Mouse (Mus musculus) heart, embryonic 14.5 days (tissue): ENCODE results near the gene Plekhn1. TPM values are rescaled to one million over a fixed set of nuclear protein-coding genes. Genes with fewer than 3 reads are reported as not detected.

Source experiments
- ATAC-seq: fragments of 200-750 bp; cut with Nextera tagmentation; 2 replicates; pipeline ENCODE4 v1.8.0; 2017; ENCODE audit warnings: low read depth, moderate TSS enrichment; ENCODE audit not compliant: insufficient number of reproducible peaks, insufficient read depth, low FRiP score
- H3K27ac ChIP-seq, 2 experiments: fragments of 200-500 bp in 1 of 2; fragments of 300-500 bp in 1 of 2; sonication (generic) in 1 of 2; replicated peaks in 1 of 2; 2 replicates each; pipeline ENCODE4 v1.5.1; 2012 to 2014; ENCODE audit warnings: low read depth in 2 of 2, low read length in 2 of 2, control low read depth in 1 of 2, mild to moderate bottlenecking in 1 of 2, mixed read lengths in 1 of 2; ENCODE audit not compliant: control insufficient read depth in 1 of 2, insufficient read depth in 1 of 2
- H3K27me3 ChIP-seq: fragments of 300-500 bp; sonication (generic); 2 replicates; pipeline ENCODE4 v1.6.1; 2014; ENCODE audit warnings: mild to moderate bottlenecking, low read length, control low read depth; ENCODE audit not compliant: control insufficient read depth, insufficient read depth
- H3K36me3 ChIP-seq: fragments of 300-500 bp; sonication (generic); 2 replicates; pipeline ENCODE4 v1.6.1; 2014; ENCODE audit warnings: mild to moderate bottlenecking, control low read depth, low read length, mixed read lengths; ENCODE audit not compliant: control insufficient read depth, insufficient read depth
- H3K4me1 ChIP-seq, 2 experiments: fragments of 200-500 bp in 1 of 2; fragments of 300-500 bp in 1 of 2; sonication (generic) in 1 of 2; 2 replicates each; pipeline ENCODE4 v1.6.1; 2012 to 2014; ENCODE audit warnings: low read length in 2 of 2, control low read depth in 1 of 2, mixed read lengths in 1 of 2; ENCODE audit not compliant: control insufficient read depth in 2 of 2, insufficient read depth in 2 of 2
- H3K4me2 ChIP-seq: fragments of 300-500 bp; sonication (generic); 2 replicates; pipeline ENCODE4 v1.6.1; 2014; ENCODE audit warnings: mild to moderate bottlenecking, low read length
- H3K4me3 ChIP-seq, 2 experiments: fragments of 200-500 bp in 1 of 2; fragments of 300-500 bp in 1 of 2; sonication (generic) in 1 of 2; 2 replicates each; pipeline ENCODE4 v1.5.1; 2012 to 2014; ENCODE audit warnings: low read length in 2 of 2, mild to moderate bottlenecking in 2 of 2, control low read depth in 1 of 2, low read depth in 1 of 2, moderate library complexity in 1 of 2; ENCODE audit not compliant: control insufficient read depth in 1 of 2, insufficient read depth in 1 of 2
- H3K9ac ChIP-seq: fragments of 300-500 bp; sonication (generic); 2 replicates; pipeline ENCODE4 v1.6.1; 2014; ENCODE audit warnings: mild to moderate bottlenecking, low read length
- H3K9me3 ChIP-seq: fragments of 300-500 bp; sonication (generic); 2 replicates; pipeline ENCODE4 v1.6.1; 2016; ENCODE audit warnings: low read length, control low read depth; ENCODE audit not compliant: control insufficient read depth
- WGBS: fragments of 180-500 bp; shearing (Covaris S2); extraction: QIAGEN DNeasy Blood & Tissue Kit; methylation state at CpG from one replicate; pipeline ENCODE4 v1.1.7; 2014; 5-methylcytosine and 5-hydroxymethylcytosine counted together
- polyA plus RNA-seq: library from polyadenylated mRNA; unstranded; fragments of >200 nt; fragmentation: Nextera tagmentation; extraction: Ambion mirVana; gene quantifications from 2 replicates; pipeline ENCODE4 v1.2.1, GENCODE M21; 2014

Plekhn1 gene
- polyA plus RNA-seq: 13.5 and 15.3 TPM in 2 replicates

- H3K36me3 ChIP-seq: peaks cover 59% of the 10 kb centered on the region
- H3K4me3 ChIP-seq: peak within 1 kb of the TSS; percentile 65 to 99
- peak within 1 kb of the TSS; percentile 90 for H3K4me2 ChIP-seq
- peak; percentile 8; the same call in 1 of the 2 replicates for ATAC-seq
- H3K27me3 ChIP-seq: no peaks in the 10 kb centered on the region
- WGBS: 2% methylated on average over 30 of the region's 48 CpGs
- H3K9me3 ChIP-seq: no peaks in the 10 kb centered on the region
- H3K9ac ChIP-seq: peak within 1 kb of the TSS; percentile 81
- H3K27ac ChIP-seq: peak within 1 kb of the TSS; percentile 17 to 88; a peak in 2 of 4 replicates
- H3K4me1 ChIP-seq: peaks cover 5 to 9% of the 10 kb centered on the region in 2 experiments; a peak in 3 of 4 replicates
These were observed at the start of gene Plekhn1 for GRCm38 (mm10) chr4:156234701-156235213. Plekhn1 (minus strand) TSS chr4:156234857.

GRCm38 (mm10) chr4:156255078-156255839, 20.6 kb upstream of the Plekhn1 start, which contains the start of gene Samd11:
Samd11 (minus strand) TSS chr4:156255657.
- 6% methylated on average over 26 of the region's 26 CpGs for WGBS
- Histone ChIP-seq H3K27me3 (peaks cover 32% of the 10 kb centered on the region), H3K4me1 (peaks cover 6 to 11% of the 10 kb centered on the region in 2 experiments), H3K4me3 (peak within 1 kb of the TSS; percentile 30 to 34), H3K4me2 (peak within 1 kb of the TSS; percentile 59), H3K27ac (no peak within 1 kb of the TSS), H3K9ac (0 out of 2 replicates have a peak within 1 kb of the TSS, but pooled peaks have one; percentile 30), H3K36me3 (no peaks in the 10 kb centered on the region), H3K9me3 (no peaks in the 10 kb centered on the region)
- no peak for ATAC-seq

GRCm38 (mm10) chr4:156254361-156255077, 19.9 kb upstream of the Plekhn1 start:
- WGBS: 3% methylated on average over 30 of the region's 30 CpGs
- Histone ChIP-seq H3K9ac (0 out of 2 replicates have a peak overlapping the region, but pooled peaks have one; percentile 30), H3K27ac (no peak overlapping the region)

DNA sequence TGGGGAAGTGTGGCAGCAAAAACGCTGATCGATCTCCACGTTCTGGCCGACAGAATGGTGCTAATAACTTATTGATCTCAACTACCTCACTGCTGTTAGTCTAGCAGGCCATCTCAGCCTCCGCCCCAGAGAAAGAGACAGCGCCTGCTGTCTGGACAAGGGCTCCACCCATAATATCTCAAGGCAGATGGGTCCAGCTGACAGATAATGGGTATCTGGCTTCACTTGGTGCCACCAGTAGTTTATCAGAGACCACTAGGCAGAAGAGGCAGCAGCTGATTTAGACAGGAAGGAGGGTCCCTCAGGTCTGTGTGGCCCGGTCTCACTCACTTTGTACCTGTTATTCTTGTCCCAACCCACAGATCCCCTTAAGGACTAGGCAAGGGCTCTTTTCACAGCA, 18.4 kb upstream of the Plekhn1 start:
- Histone ChIP-seq H3K27me3 (peaks cover 32% of the 10 kb centered on the region), H3K27ac (no peak overlapping the region), H3K4me3 (no peak overlapping the region), H3K9ac (no peak overlapping the region), H3K36me3 (peaks cover 11% of the 10 kb centered on the region), H3K4me2 (no peak overlapping the region), H3K4me1 (peaks cover 10 to 14% of the 10 kb centered on the region in 2 experiments), H3K9me3 (no peaks in the 10 kb centered on the region)
- no peak for ATAC-seq
- 43% methylated on average over 7 of the region's 7 CpGs for WGBS

More at GRCm38 (mm10) chr4:156254361-156255077, 19.9 kb upstream of the Plekhn1 start:
- Histone ChIP-seq H3K27me3 (peaks cover 32% of the 10 kb centered on the region), H3K4me3 (peak overlapping the region; percentile 30 to 34), H3K9me3 (no peaks in the 10 kb centered on the region), H3K4me2 (peak overlapping the region; percentile 59), H3K4me1 (peaks cover 7 to 13% of the 10 kb centered on the region in 2 experiments), H3K36me3 (no peaks in the 10 kb centered on the region)
- ATAC-seq: peak; percentile 60

DNA sequence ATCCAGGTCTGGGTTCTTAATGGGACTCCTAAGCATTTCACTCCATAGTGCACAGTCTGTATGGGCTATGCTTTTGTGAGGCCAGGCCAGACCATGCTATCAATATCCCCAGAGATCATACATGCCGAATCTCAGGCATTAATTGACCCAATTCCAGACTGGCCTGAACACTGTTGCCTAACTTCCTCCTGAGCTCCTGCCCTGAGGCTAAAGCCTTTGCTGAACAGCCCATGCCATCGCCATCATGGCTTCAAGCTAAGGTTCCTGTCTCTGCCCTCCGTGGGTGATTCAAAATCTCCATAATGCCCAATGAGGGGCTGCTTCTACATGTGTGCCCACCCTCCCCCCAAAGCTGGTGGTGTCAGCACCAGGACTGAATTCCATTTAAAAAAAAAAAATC, 18.0 kb upstream of the Plekhn1 start:
- WGBS: 47% methylated on average over 3 of the region's 3 CpGs
- no peak for ATAC-seq
- Histone ChIP-seq H3K4me1 (peaks cover 10 to 14% of the 10 kb centered on the region in 2 experiments), H3K9ac (no peak overlapping the region), H3K36me3 (peaks cover 15% of the 10 kb centered on the region), H3K9me3 (no peaks in the 10 kb centered on the region), H3K27me3 (peaks cover 32% of the 10 kb centered on the region), H3K4me2 (no peak overlapping the region), H3K4me3 (no peak overlapping the region), H3K27ac (no peak overlapping the region)

GRCm38 (mm10) chr4:156252140-156252539, 17.5 kb upstream of the Plekhn1 start:
- Histone ChIP-seq H3K4me3 (no peak overlapping the region), H3K9ac (no peak overlapping the region), H3K36me3 (peaks cover 20% of the 10 kb centered on the region), H3K4me1 (peaks cover 10 to 14% of the 10 kb centered on the region in 2 experiments), H3K4me2 (no peak overlapping the region), H3K27ac (no peak overlapping the region), H3K27me3 (peaks cover 32% of the 10 kb centered on the region), H3K9me3 (no peaks in the 10 kb centered on the region)
- no peak for ATAC-seq
- 30% methylated on average over 7 of the region's 7 CpGs for WGBS

- ATAC-seq: no peak
- Histone ChIP-seq H3K9ac (no peak overlapping the region), H3K27me3 (peaks cover 32% of the 10 kb centered on the region), H3K9me3 (no peaks in the 10 kb centered on the region), H3K4me3 (no peak overlapping the region), H3K27ac (no peak overlapping the region), H3K4me2 (no peak overlapping the region), H3K4me1 (peaks cover 10 to 14% of the 10 kb centered on the region in 2 experiments), H3K36me3 (peaks cover 30% of the 10 kb centered on the region)
- WGBS: 80% methylated on average over 8 of the region's 8 CpGs
These were observed 16.4 kb upstream of the Plekhn1 start for GRCm38 (mm10) chr4:156251081-156251480.
